Mouse (Mus musculus): Measurements from ENCODE around the gene Noxred1.

DNA sequence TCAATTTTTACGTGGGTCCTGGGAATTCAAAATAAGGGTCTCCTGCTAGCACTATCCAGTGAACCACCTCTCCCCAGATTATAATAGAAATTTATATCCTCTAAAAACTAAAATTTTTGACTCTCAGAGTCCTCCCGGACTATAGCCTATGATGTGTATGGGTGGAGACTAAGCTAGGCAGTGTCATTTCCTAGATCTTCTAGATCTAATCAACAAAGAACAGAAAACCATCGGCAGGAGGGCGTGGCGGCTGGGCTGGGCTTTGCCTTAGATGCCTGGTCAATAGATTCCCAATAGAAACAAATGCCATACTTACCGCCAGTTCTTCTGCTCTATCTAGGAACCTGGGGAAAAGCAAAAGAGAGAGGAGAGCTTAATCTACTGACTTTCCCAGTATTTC lies 11.6 kb upstream of the Noxred1 start:
- TF ChIP-seq CTCF (conservative IDR thresholded peaks at IDR 0.05; ENCODE audit: low read length): no peak
- TF ChIP-seq POU5F1 (IDR thresholded peaks at IDR 0.05; ENCODE audit: borderline replicate concordance, low read length): no peak
- TF ChIP-seq NANOG (IDR thresholded peaks at IDR 0.05; ENCODE audit: borderline replicate concordance, low read length): no peak

All from E14TG2a.4 (cell line).